Mouse (Mus musculus) Patski (cell line): ENCODE data around the gene Senp1. TPM values are rescaled to one million over a fixed set of nuclear protein-coding genes. Genes with fewer than 3 reads are reported as not detected.

Experiments
- ATAC-seq: fragments of 100-300 bp; one replicate; pipeline ENCODE4 v1.8.0; 2021
- CTCF ChIA-PET: fragments of 350-600 bp; sonication (Branson Sonifier 250); formaldehyde crosslinking; loops from one replicate; lab custom pipeline; 2022; ENCODE audit warnings: inconsistent platforms; lab: Charles Lee
- POLR2A ChIA-PET: fragments of 350-600 bp; sonication (Branson Sonifier 250); formaldehyde crosslinking; loops from one replicate; lab custom pipeline; 2022; ENCODE audit warnings: antibody characterized with exemption, inconsistent platforms; lab: Charles Lee
- DNase-seq: peaks from one replicate; pipeline ENCODE4 v3.0.0-alpha.2; 2011; ENCODE audit warnings: low read depth, low spot score
- H3K27me3 ChIP-seq: fragments of 371-371 bp; one replicate; pipeline ENCODE4 v1.5.1; 2021
- CTCF ChIP-seq: fragments of 100-300 bp; IDR thresholded peaks from one replicate; pipeline ENCODE4 v1.5.1; 2021
- in situ Hi-C: fragments of 300-500 bp; cut with MboI; formaldehyde crosslinking; loops from 3 replicates; pipeline ENCODE4 v1.11.1; 2018; ENCODE audit warnings: low pct_unique_long_range_greater_than_20kb, mixed read lengths
- polyA plus RNA-seq: library from polyadenylated mRNA; unstranded; gene quantifications from one replicate; pipeline ENCODE4 v1.2.3, GENCODE M21; 2021

Gene Senp1
- polyA plus RNA-seq, 1 experiment from 2014 or later: 22.1 TPM

GRCm38 (mm10) chr15:98035076-98035755 is 58.3 kb downstream of the Senp1 start:
- in situ Hi-C loops: no loop called here
- DNase-seq (no peak), ATAC-seq (no peak)
- no peaks in the 10 kb centered on the region for H3K27me3 ChIP-seq
- ChIA-PET POLR2A (no interaction called here), CTCF (no interaction called here)
- no peak for TF ChIP-seq CTCF

- ATAC-seq: no peak
These were observed 60.3 kb downstream of the Senp1 start for GRCm38 (mm10) chr15:98033233-98033748.

GRCm38 (mm10) chr15:98029798-98030197 is 63.7 kb downstream of the Senp1 start:
- in situ Hi-C loops: no loop called here
- no peaks in the 10 kb centered on the region for H3K27me3 ChIP-seq
- no peak for ATAC-seq
- ChIA-PET POLR2A (no interaction called here), CTCF (no interaction called here)
- DNase-seq: no peak
- TF ChIP-seq CTCF: no peak

More at GRCm38 (mm10) chr15:98033233-98033748, 60.3 kb downstream of the Senp1 start:
- no peak for DNase-seq
- in situ Hi-C loops: no loop called here
- ChIA-PET CTCF (interaction anchor here (1.4 kb wide), 1 partner anchor 70 kb away, joined by 5 read pairs; the partner anchor contains the start of gene Tmem106c), POLR2A (interaction anchor here (0.6 kb wide), 1 partner anchor 142 kb away, joined by 3 read pairs; no protein-coding TSS in a partner anchor)
- no peaks in the 10 kb centered on the region for H3K27me3 ChIP-seq
- no peak for TF ChIP-seq CTCF

GRCm38 (mm10) chr15:98026967-98027904 is 66.3 kb downstream of the Senp1 start:
- in situ Hi-C loops: no loop called here
- ATAC-seq (peak; percentile 51), DNase-seq (no peak)
- ChIA-PET CTCF (interaction anchor here (1.1 to 1.4 kb wide), 2 partner anchors 15 to 64 kb away, joined by 4 read pairs; no protein-coding TSS in a partner anchor), POLR2A (interaction anchor here (0.7 kb wide), 1 partner anchor 12 kb away, joined by 3 read pairs; no protein-coding TSS in a partner anchor)
- no peak for TF ChIP-seq CTCF
- no peaks in the 10 kb centered on the region for H3K27me3 ChIP-seq

- no peak for TF ChIP-seq CTCF
- ChIA-PET POLR2A (interaction anchor here (1.1 kb wide), 1 partner anchor 119 kb away, joined by 4 read pairs; no protein-coding TSS in a partner anchor), CTCF (interaction anchor here (1.4 kb wide), 1 partner anchor 14 kb away, joined by 4 read pairs; no protein-coding TSS in a partner anchor)
- in situ Hi-C loops: no loop called here
- H3K27me3 ChIP-seq: no peaks in the 10 kb centered on the region
- ATAC-seq (no peak), DNase-seq (no peak)
These were observed 67.9 kb downstream of the Senp1 start for GRCm38 (mm10) chr15:98025611-98026010.

- ATAC-seq (no peak), DNase-seq (no peak)
- H3K27me3 ChIP-seq: no peaks in the 10 kb centered on the region
- in situ Hi-C loops: no loop called here
- TF ChIP-seq CTCF: no peak
- POLR2A ChIA-PET: no interaction called here
- CTCF ChIA-PET: no interaction called here
These were observed 70.4 kb downstream of the Senp1 start for GRCm38 (mm10) chr15:98023137-98023536.

GRCm38 (mm10) chr15:98021886-98022285 is 71.7 kb downstream of the Senp1 start:
- no peak for TF ChIP-seq CTCF
- ATAC-seq: no peak
- ChIA-PET CTCF (no interaction called here), POLR2A (interaction anchor here (0.6 kb wide), 1 partner anchor 249 kb away, joined by 3 read pairs; no protein-coding TSS in a partner anchor)
- in situ Hi-C loops: no loop called here
- DNase-seq: no peak
- H3K27me3 ChIP-seq: no peaks in the 10 kb centered on the region

GRCm38 (mm10) chr15:98019047-98019446 is 74.5 kb downstream of the Senp1 start:
- CTCF ChIA-PET: no interaction called here
- POLR2A ChIA-PET: no interaction called here
- no peak for TF ChIP-seq CTCF
- in situ Hi-C loops: no loop called here
- DNase-seq (no peak), ATAC-seq (no peak)
- no peaks in the 10 kb centered on the region for H3K27me3 ChIP-seq

GRCm38 (mm10) chr15:98017925-98018324 is 75.6 kb downstream of the Senp1 start:
- in situ Hi-C loops: no loop called here
- TF ChIP-seq CTCF: no peak
- DNase-seq: no peak
- H3K27me3 ChIP-seq: no peaks in the 10 kb centered on the region
- ATAC-seq: no peak
- POLR2A ChIA-PET: no interaction called here
- CTCF ChIA-PET: no interaction called here

GRCm38 (mm10) chr15:98012810-98013209 is 80.7 kb downstream of the Senp1 start:
- in situ Hi-C loops: no loop called here
- no peaks in the 10 kb centered on the region for H3K27me3 ChIP-seq
- no peak for TF ChIP-seq CTCF
- ChIA-PET CTCF (interaction anchor here (1.2 kb wide), 1 partner anchor 13 kb away, joined by 4 read pairs; no protein-coding TSS in a partner anchor), POLR2A (no interaction called here)
- no peak for DNase-seq
- ATAC-seq: no peak
